Mouse (Mus musculus) spleen, adult 2 months (tissue): ENCODE measurements around the gene Lat. TPM values are rescaled to one million over a fixed set of nuclear protein-coding genes. Genes with fewer than 3 reads are reported as not detected.

ENCODE experiments used
- DNase-seq, 2 experiments: peaks; one replicate each; pipeline versions ENCODE4 v3.0.0 to v3.0.0-alpha.2; 2012 to 2021; ENCODE audit warnings: low spot score in 2 of 2, low read depth in 1 of 2
- H3K27ac ChIP-seq: fragments of 200-500 bp; 2 replicates; pipeline ENCODE4 v1.5.1; 2012; ENCODE audit warnings: low read length, inconsistent platforms; ENCODE audit not compliant: insufficient read depth
- H3K27me3 ChIP-seq: fragments of 200-500 bp; 2 replicates; pipeline ENCODE4 v1.6.1; 2012; ENCODE audit warnings: mild to moderate bottlenecking, moderate library complexity, low read length, inconsistent platforms; ENCODE audit not compliant: control insufficient read depth, insufficient read depth
- H3K36me3 ChIP-seq: fragments of 200-500 bp; 2 replicates; pipeline ENCODE4 v1.6.1; 2012; ENCODE audit warnings: mild to moderate bottlenecking, low read length, inconsistent platforms; ENCODE audit not compliant: control insufficient read depth, insufficient read depth
- H3K4me1 ChIP-seq: fragments of 200-500 bp; 2 replicates; pipeline ENCODE4 v1.6.1; 2011; ENCODE audit warnings: inconsistent platforms; ENCODE audit not compliant: control insufficient read depth, insufficient read depth, insufficient read length
- H3K4me3 ChIP-seq: fragments of 200-500 bp; 2 replicates; pipeline ENCODE4 v1.5.1; 2011; ENCODE audit warnings: mild to moderate bottlenecking, inconsistent platforms; ENCODE audit not compliant: insufficient read depth, insufficient read length; ENCODE audit errors: extremely low read depth
- CTCF ChIP-seq: fragments of 200-500 bp; IDR thresholded peaks from 2 replicates; pipeline ENCODE4 v1.5.1; 2011; ENCODE audit warnings: mild to moderate bottlenecking, inconsistent platforms; ENCODE audit not compliant: insufficient read depth, insufficient read length, insufficient replicate concordance; ENCODE audit errors: extremely low read depth
- POLR2A ChIP-seq: fragments of 200-500 bp; IDR thresholded peaks from 2 replicates; pipeline ENCODE4 v1.6.1; 2011; ENCODE audit warnings: low read depth, low read length, inconsistent platforms
- WGBS: fragments of 180-500 bp; shearing (Covaris S2); methylation state at CpG from one replicate; pipeline ENCODE4 v1.1.7; 2018; 5-methylcytosine and 5-hydroxymethylcytosine counted together
- polyA plus RNA-seq: library from polyadenylated mRNA; depleted of rRNA; stranded (reverse); fragments of >200 nt; gene quantifications from 2 replicates; pipeline ENCODE4 v1.2.3, GENCODE M21; 2012; rRNA removed

Gene Lat
- polyA plus RNA-seq, 1 experiment, result 164 TPM

DNA sequence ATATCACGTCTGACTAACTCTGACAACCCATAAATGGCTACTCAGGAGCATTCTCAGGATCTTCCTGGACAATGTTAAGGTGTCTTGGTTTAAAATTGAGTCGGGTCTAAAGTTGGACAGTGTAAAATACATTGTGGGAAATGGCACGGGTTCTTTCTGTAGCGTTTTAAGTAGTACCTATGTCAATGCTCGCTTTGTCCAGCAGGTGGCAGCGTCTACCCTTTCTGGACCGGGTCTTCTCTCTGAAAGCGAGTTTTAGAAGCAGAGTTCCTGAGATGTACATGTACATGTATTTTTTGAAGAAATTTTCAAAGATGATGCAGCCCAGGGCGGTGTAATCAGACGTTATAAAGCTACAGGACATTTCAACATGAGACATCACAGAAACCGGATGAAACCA lies 45.6 kb downstream of the Lat start:
- Histone ChIP-seq H3K27me3 (no peaks in the 10 kb centered on the region), H3K27ac (no peak overlapping the region), H3K36me3 (no peaks in the 10 kb centered on the region), H3K4me3 (no peak overlapping the region), H3K4me1 (no peaks in the 10 kb centered on the region)
- WGBS, result 8% methylated on average over 11 of the region's 11 CpGs
- DNase-seq, result peak; percentile 61 to 79
- TF ChIP-seq POLR2A, result no peak
- peak; percentile 74; the same call in 1 of the 2 replicates for TF ChIP-seq CTCF

DNA sequence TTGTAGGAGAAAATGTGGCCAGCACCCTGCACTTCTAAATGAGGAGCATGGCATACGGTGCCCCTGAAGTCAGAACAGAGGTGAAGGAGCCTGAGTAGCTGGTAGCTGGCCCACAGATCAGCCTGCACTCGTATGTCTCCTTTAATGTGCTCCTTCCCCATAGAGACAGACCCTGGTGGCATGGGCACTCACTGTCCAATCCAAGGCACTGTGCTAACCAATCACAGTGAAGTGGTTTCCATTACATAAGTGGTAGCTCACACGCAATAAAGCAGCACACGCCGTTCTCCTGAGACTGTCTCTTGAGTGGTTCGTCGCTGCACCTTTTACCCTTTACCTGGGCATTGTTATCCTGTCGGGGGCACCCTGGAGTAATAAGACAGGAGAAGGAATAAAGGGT lies 55.1 kb downstream of the Lat start:
- H3K36me3 ChIP-seq, result no peaks in the 10 kb centered on the region
- WGBS, result 52% methylated on average over 8 of the region's 8 CpGs

More for the DNA sequence above, 55.1 kb downstream of the Lat start:
- no peak overlapping the region for H3K4me3 ChIP-seq
- no peak overlapping the region for H3K27ac ChIP-seq
- H3K4me1 ChIP-seq, result no peaks in the 10 kb centered on the region
- no peak for DNase-seq
- TF ChIP-seq CTCF, result no peak
- TF ChIP-seq POLR2A, result no peak
- H3K27me3 ChIP-seq, result no peaks in the 10 kb centered on the region

Other genes with a start within 250 kb of the Lat start
- gene Xpo6, start 169.1 kb downstream of the Lat start, polyA plus RNA-seq, result 235 and 293 TPM in 2 replicates
- 73.4 and 99.1 TPM in 2 replicates for gene Sbk1, start 97.0 kb downstream of the Lat start, polyA plus RNA-seq
- gene Spns1, start 7.9 kb upstream of the Lat start, polyA plus RNA-seq, result 115 and 208 TPM in 2 replicates
- 9.0 and 10.7 TPM in 2 replicates for gene Nfatc2ip, start 27.2 kb upstream of the Lat start, polyA plus RNA-seq
- 268 and 290 TPM in 2 replicates for gene Cd19, start 45.3 kb upstream of the Lat start, polyA plus RNA-seq
- gene Rabep2, start 59.2 kb upstream of the Lat start, polyA plus RNA-seq, result 60.3 and 73.9 TPM in 2 replicates
- gene Atp2a1, start 93.5 kb upstream of the Lat start, polyA plus RNA-seq, result 2.4 and 2.6 TPM in 2 replicates
- 53.4 and 67.4 TPM in 2 replicates for gene Sh2b1, start 105.9 kb upstream of the Lat start, polyA plus RNA-seq
- gene Tufm, start 117.8 kb upstream of the Lat start, polyA plus RNA-seq, result 51.8 and 58.1 TPM in 2 replicates
- gene Atxn2l, start 133.9 kb upstream of the Lat start, polyA plus RNA-seq, result 208 and 311 TPM in 2 replicates
- gene Eif3c, start 196.8 kb upstream of the Lat start, polyA plus RNA-seq, result 61.0 and 64.7 TPM in 2 replicates
- 13.6 and 15.8 TPM in 2 replicates for gene Apobr, start 215.4 kb upstream of the Lat start, polyA plus RNA-seq
- gene Cln3, start 216.2 kb upstream of the Lat start, polyA plus RNA-seq, result 105 and 118 TPM in 2 replicates
- 0.79 and 1.5 TPM in 2 replicates for gene Il27, start 225.4 kb upstream of the Lat start, polyA plus RNA-seq